In the genomic region with DNA sequence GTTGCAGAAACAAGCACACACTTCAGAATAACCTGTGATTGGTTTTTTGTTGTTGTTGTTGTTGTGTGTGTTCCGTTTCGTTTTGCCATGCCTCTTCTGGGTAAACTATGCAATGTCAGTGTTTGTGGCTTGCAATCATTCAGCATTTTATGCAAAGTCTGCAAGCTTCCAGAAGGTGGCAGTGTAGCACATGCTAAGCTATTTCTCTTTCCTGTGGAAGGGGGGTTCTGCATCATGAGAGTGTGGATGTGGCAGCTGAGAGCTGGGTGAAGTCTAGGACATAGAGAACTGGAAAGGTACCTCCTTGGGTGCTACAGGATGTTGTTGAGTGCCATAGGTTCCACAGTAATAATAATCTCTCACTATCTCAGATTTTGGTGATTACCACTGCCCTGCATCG, we compare ENCODE assay signal across 9 mouse cellular contexts. TPM values are rescaled to one million over a fixed set of nuclear protein-coding genes. Genes with fewer than 3 reads are reported as not detected.
DNase-seq lines count a peak whose midpoint lies in the region; ATAC-seq lines count a peak whose summit lies in the region.
"Had no signal": no experiment of that assay in that cellular context is flagged by ENCODE, and none has a peak within 500 bp of the region (broad histone marks: within the 10 kb centered on the region; RNA-seq: fewer than 3 reads in every experiment).

No protein-coding gene starts in this region.

- H3K27ac ChIP-seq in limb, embryonic 11.5 days (replicated peaks; ENCODE audit: low read depth, low read length), result no peak overlapping the region
- H3K27ac ChIP-seq in limb, embryonic 10.5 days, result no peak overlapping the region
- H3K27ac ChIP-seq: heart, embryonic 13.5 days had no signal

- no peaks in the 10 kb centered on the region for H3K9me3 ChIP-seq in limb, embryonic 11.5 days (ENCODE audit: control insufficient read depth, low read length)
- H3K9me3 ChIP-seq in limb, embryonic 10.5 days (replicated peaks), result no peaks in the 10 kb centered on the region
- H3K9me3 ChIP-seq: heart, embryonic 13.5 days had no signal

- no peaks in the 10 kb centered on the region for H3K27me3 ChIP-seq in limb, embryonic 11.5 days (ENCODE audit: control insufficient read depth, insufficient read depth, low read length)
- H3K27me3 ChIP-seq in limb, embryonic 10.5 days (ENCODE audit: low read depth, poor library complexity, severe bottlenecking), result no peaks in the 10 kb centered on the region
- H3K27me3 ChIP-seq: heart, embryonic 13.5 days had no signal

- no peak overlapping the region for H3K4me3 ChIP-seq in limb, embryonic 11.5 days (ENCODE audit: low read depth, low read length)
- H3K4me3 ChIP-seq in limb, embryonic 10.5 days, result no peak overlapping the region
- H3K4me3 ChIP-seq: heart, embryonic 13.5 days had no signal

- H3K4me1 ChIP-seq in limb, embryonic 11.5 days (ENCODE audit: control insufficient read depth, insufficient read depth, low read length), result no peaks in the 10 kb centered on the region
- H3K4me1 ChIP-seq in limb, embryonic 10.5 days, result no peaks in the 10 kb centered on the region
- H3K4me1 ChIP-seq: heart, embryonic 13.5 days had no signal

- H3K9ac ChIP-seq in limb, embryonic 11.5 days (ENCODE audit: low read length), result no peak overlapping the region
- H3K9ac ChIP-seq: heart, embryonic 13.5 days had no signal

- 78% methylated on average over 3 of the region's 3 CpGs for WGBS in limb, embryonic 11.5 days
- 82% methylated on average over 3 of the region's 3 CpGs for WGBS in limb, embryonic 10.5 days

- H3K4me2 ChIP-seq in limb, embryonic 11.5 days (ENCODE audit: low read depth, severe bottlenecking), result no peak overlapping the region
- H3K4me2 ChIP-seq: heart, embryonic 13.5 days had no signal

- no peak for ATAC-seq in limb, embryonic 11.5 days (ENCODE audit: insufficient number of reproducible peaks, low FRiP score, low TSS enrichment, low read depth)

- DNase-seq in cerebellum, postnatal 10 days, result peak; percentile 46 to 63
- DNase-seq in cerebellum, adult 9-10 months, result no peak
- peak; percentile 36 for DNase-seq in limb, embryonic 11.5 days (ENCODE audit: low spot score)
- DNase-seq in limb, embryonic 10.5 days (ENCODE audit: low spot score), result no peak
- peak; percentile 42 for DNase-seq in adipocyte (ENCODE audit: low spot score)
- peak; percentile 30 for DNase-seq in lung, postnatal 36 days
- no peak for DNase-seq in natural killer cell, adult 2 months (ENCODE audit: low spot score in 2 of 2)
- no peak for DNase-seq in spleen, adult 12 weeks (ENCODE audit: low spot score)

- peaks cover 14% of the 10 kb centered on the region for H3K36me3 ChIP-seq in limb, embryonic 11.5 days (ENCODE audit: control insufficient read depth, insufficient read depth, low read length)
- H3K36me3 ChIP-seq in limb, embryonic 10.5 days, result peaks cover 96% of the 10 kb centered on the region

RNA-seq across cellular contexts. Expression of gene Cops7b, which starts 15.8 kb away (rescaled TPM):
- polyA plus RNA-seq in limb, embryonic 11.5 days (2014; fragmentation: Nextera tagmentation; extraction: Ambion mirVana), result 57.8 and 61.6 TPM in 2 replicates
- 77.0 and 79.9 TPM in 2 replicates for polyA plus RNA-seq in limb, embryonic 10.5 days (2016; fragmentation: Nextera tagmentation; extraction: Ambion mirVana)

RNA-seq across cellular contexts. Expression of gene Pde6d, which starts 16.1 kb away (rescaled TPM):
- 76.7 and 81.6 TPM in 2 replicates for polyA plus RNA-seq in limb, embryonic 11.5 days (2014; fragmentation: Nextera tagmentation; extraction: Ambion mirVana)
- polyA plus RNA-seq in limb, embryonic 10.5 days (2016; fragmentation: Nextera tagmentation; extraction: Ambion mirVana), result 60.5 and 74.6 TPM in 2 replicates

Comparison
In these comparisons a context has a peak if more than half of its experiments do, and no peak if none do; other contexts are left out.
1. DNase-seq: peak in cerebellum, postnatal 10 days (2 of 2), limb, embryonic 11.5 days (single experiment), adipocyte (single experiment) and lung, postnatal 36 days (single experiment); none in cerebellum, adult 9-10 months (single experiment), limb, embryonic 10.5 days (single experiment), natural killer cell, adult 2 months (0 of 2) and spleen, adult 12 weeks (single experiment).